Mouse (Mus musculus) mammary gland, adult 2 months (tissue): Measurements from ENCODE around the gene Brsk2. TPM values are rescaled to one million over a fixed set of nuclear protein-coding genes. Genes with fewer than 3 reads are reported as not detected.

Source experiments
- polyA plus RNA-seq: library from polyadenylated mRNA; depleted of rRNA; stranded (reverse); fragments of >200 nt; gene quantifications from 2 replicates; pipeline ENCODE4 v1.2.3, GENCODE M21; 2012; ENCODE audit warnings: low replicate concordance; rRNA removed

Brsk2 gene
- 0.13 and 0.22 TPM in 2 replicates for polyA plus RNA-seq

DNA sequence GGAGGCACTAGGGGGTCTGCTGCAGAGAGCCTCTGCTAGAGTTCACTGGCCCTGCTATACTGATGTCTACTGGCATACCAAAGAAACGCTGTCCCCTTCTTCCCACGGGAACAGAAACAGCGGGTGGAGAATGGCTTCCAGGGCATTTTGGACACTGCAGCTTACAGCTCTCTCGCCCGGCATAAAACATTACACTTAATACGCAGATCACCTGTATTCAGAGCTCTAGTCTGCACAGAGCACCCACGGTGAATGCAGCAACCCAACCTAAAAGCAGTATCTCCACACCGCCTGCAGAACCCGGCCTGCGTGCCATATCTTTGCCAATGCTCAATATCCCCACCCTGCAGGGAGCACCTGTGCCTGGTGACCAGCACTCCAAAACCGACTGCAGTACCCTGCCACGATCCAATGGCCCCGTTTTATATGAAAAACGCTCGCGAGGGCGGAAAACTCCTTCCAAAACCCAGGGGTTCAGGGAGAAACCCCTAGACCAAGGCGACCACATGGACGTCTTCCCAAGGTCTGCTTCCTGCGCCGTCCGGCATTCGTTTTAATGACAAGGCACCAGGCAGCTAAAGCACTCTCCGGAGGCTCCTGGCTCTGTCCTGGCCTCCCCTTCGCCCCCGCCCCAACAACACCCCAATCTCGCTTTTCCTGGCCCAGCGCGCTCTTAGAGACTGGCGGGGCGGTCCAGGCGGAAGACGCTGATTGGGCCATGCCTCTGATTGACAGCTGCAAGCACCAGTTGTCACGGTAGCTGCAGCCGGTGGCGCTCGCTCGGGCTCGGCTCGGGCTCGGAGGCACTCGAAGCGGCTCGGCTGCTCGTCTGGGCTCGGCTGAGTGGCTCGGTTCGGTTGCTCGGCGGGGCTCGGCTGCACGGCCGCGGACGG is at the start of gene Brsk2:
TSS of gene Brsk2 (plus strand) at position 846 of the 893 bp plus-strand sequence.

DNA sequence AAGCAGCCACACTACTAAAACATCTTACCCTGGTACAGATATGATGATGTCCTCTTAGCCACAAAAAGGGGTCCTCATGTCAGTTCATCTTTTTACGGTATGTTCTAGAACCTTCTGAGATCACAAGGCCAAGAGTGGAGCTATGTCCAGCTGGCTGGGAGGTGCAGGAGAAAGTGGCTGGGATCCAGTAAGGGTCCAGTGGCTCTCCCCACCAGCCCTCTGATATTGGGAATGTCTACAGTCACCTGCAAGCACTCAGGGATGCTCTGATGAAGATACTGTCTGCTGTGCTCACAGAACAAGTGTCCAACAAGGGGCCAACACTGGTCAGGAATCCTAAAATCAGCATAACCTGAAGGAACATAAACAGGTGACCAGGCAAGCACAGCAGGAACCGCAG is 31.1 kb upstream of the Brsk2 start, which contains the start of gene Tollip:
TSS of gene Tollip (minus strand) at position 101 of the 400 bp plus-strand sequence.

Other genes starting within 250 kb of the Brsk2 start
- 0.03 and 0.05 TPM in 2 replicates for gene Muc5ac, start 160.8 kb upstream of the Brsk2 start, polyA plus RNA-seq
- gene Muc5b, start 110.7 kb upstream of the Brsk2 start, polyA plus RNA-seq: 0.01 TPM in 1 of 2 replicates, not detected in the other
- gene Tollip, start 31.2 kb upstream of the Brsk2 start, polyA plus RNA-seq: 59.3 and 85.8 TPM in 2 replicates
- 34.6 and 50.5 TPM in 2 replicates for gene Mob2, start 111.3 kb downstream of the Brsk2 start, polyA plus RNA-seq
- 5.9 and 13.7 TPM in 2 replicates for gene Dusp8, start 146.1 kb downstream of the Brsk2 start, polyA plus RNA-seq
- gene Gm45618, start 171.0 kb downstream of the Brsk2 start, polyA plus RNA-seq: not detected in 2 replicates
- gene Gm39115, start 186.3 kb downstream of the Brsk2 start, polyA plus RNA-seq: not detected in 2 replicates
- gene Gm45337, start 194.9 kb downstream of the Brsk2 start, polyA plus RNA-seq: not detected in 2 replicates
- not detected in 2 replicates for gene Gm29735, start 207.4 kb downstream of the Brsk2 start, polyA plus RNA-seq
- not detected in 2 replicates for gene Gm4553, start 216.0 kb downstream of the Brsk2 start, polyA plus RNA-seq
- not detected in 2 replicates for gene Krtap5-2, start 226.3 kb downstream of the Brsk2 start, polyA plus RNA-seq
- not detected in 2 replicates for gene Gm10153, start 240.6 kb downstream of the Brsk2 start, polyA plus RNA-seq